Mouse (Mus musculus) CH12.LX (cell line): ENCODE measurements at regions not wholly inside any gene's neighbourhood (a gene's known extent, or its start where the extent isn't known, plus 50 kb on each side); places are given as distances from the start of the nearest gene placed in this dataset.

Source experiments
- CTCF ChIP-seq, 2 experiments: IDR thresholded peaks in 1 of 2; conservative IDR thresholded peaks in 1 of 2; 2 replicates each; pipeline ENCODE4 v1.5.1; 2011 to 2012; ENCODE audit warnings: low read depth in 2 of 2, low read length in 2 of 2, improper control_type of control experiment in 1 of 2, inconsistent platforms in 1 of 2, mild to moderate bottlenecking in 1 of 2, moderate library complexity in 1 of 2
- MYC ChIP-seq: IDR thresholded peaks from 2 replicates; pipeline ENCODE4 v1.6.1; 2011; ENCODE audit warnings: low read depth, mild to moderate bottlenecking, improper control_type of control experiment, low read length
- NRF1 ChIP-seq: IDR thresholded peaks from 2 replicates; pipeline ENCODE4 v1.6.1; 2014; ENCODE audit warnings: low read depth, mild to moderate bottlenecking, inconsistent platforms, low read length, improper control_type of control experiment, moderate library complexity
- POLR2A ChIP-seq: IDR thresholded peaks from 2 replicates; pipeline ENCODE4 v1.6.1; 2011; ENCODE audit warnings: low read depth, mild to moderate bottlenecking, improper control_type of control experiment, low read length
- SMC3 ChIP-seq: IDR thresholded peaks from 2 replicates; pipeline ENCODE4 v1.6.1; 2011; ENCODE audit warnings: low read depth, low read length, improper control_type of control experiment
- ZC3H11A ChIP-seq: IDR thresholded peaks from 2 replicates; pipeline ENCODE4 v1.6.1; 2012; ENCODE audit warnings: low read depth, mild to moderate bottlenecking, inconsistent platforms, low read length, improper control_type of control experiment

DNA sequence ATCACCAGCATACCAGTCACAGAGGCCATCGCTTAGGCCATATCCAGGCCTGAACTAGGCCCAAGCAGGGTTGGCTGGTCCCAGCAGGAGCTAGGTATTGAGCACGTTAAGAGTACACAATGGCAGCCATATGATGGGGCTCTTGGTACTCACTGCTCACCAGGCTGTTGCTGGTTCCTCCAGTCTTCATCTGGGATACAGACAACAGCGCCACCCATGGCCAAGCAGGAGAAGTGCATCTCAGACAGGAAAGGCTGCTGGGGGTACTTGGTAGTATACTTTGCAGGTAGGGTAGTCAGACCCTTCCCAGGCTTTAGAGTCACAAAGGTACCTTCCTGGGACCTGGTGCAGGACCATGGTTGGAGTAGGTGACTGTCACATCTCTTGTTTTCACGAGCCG, 441.1 kb upstream of the Zmiz1 start:
- TF ChIP-seq NRF1 (no peak), SMC3 (peak; percentile 24; the same call in 1 of the 2 replicates), ZC3H11A (no peak), CTCF (conservative IDR thresholded peaks at IDR 0.05 in 1 of 2, IDR thresholded peaks at IDR 0.05 in 1 of 2; ENCODE audit: low read depth in 2 of 2, low read length in 2 of 2) (peak; percentile 62 to 79), POLR2A (no peak), MYC (no peak)
